Mouse (Mus musculus): ENCODE measurements at regions not wholly inside any gene's neighbourhood (a gene's known extent, or its start where the extent isn't known, plus 50 kb on each side); places are given as distances from the start of the nearest gene placed in this dataset.
"Not testable (repeated sequence)": the region's sequence is repeated elsewhere in the genome, so short reads cannot be mapped to it uniquely, and the experiment has no call there.

- DNase-seq (ENCODE audit: low spot score) = peak; percentile 12
Measured at GRCm38 (mm10) chr13:58663316-58663715, 52.6 kb upstream of the Slc28a3 start.

- no peak for DNase-seq (ENCODE audit: low spot score)
Measured at GRCm38 (mm10) chr13:58668664-58669063, 58.0 kb upstream of the Slc28a3 start.

GRCm38 (mm10) chr13:58670206-58670605, 59.5 kb upstream of the Slc28a3 start:
- no peak for DNase-seq (ENCODE audit: low spot score)

- not testable (repeated sequence) for DNase-seq (ENCODE audit: low spot score)
Measured at GRCm38 (mm10) chr13:58675611-58676010, 64.9 kb upstream of the Slc28a3 start.

GRCm38 (mm10) chr13:58677521-58677920, 66.8 kb upstream of the Slc28a3 start:
- DNase-seq (ENCODE audit: low spot score) = no peak

- DNase-seq (ENCODE audit: low spot score) = no peak
Measured at GRCm38 (mm10) chr13:58679663-58680062, 69.0 kb upstream of the Slc28a3 start.

- DNase-seq (ENCODE audit: low spot score) = no peak
Measured at GRCm38 (mm10) chr13:58686822-58687221, 76.1 kb upstream of the Slc28a3 start.

- no peak for DNase-seq (ENCODE audit: low spot score)
Measured at GRCm38 (mm10) chr13:58687609-58688008, 76.9 kb upstream of the Slc28a3 start.

- no peak for DNase-seq (ENCODE audit: low spot score)
Measured at GRCm38 (mm10) chr13:58688249-58688648, 77.6 kb upstream of the Slc28a3 start.

GRCm38 (mm10) chr13:58694703-58695102, 84.0 kb upstream of the Slc28a3 start:
- no peak for DNase-seq (ENCODE audit: low spot score)

- DNase-seq (ENCODE audit: low spot score) = no peak
Measured at GRCm38 (mm10) chr13:58695964-58696363, 85.3 kb upstream of the Slc28a3 start.

GRCm38 (mm10) chr13:58700021-58700420, 89.3 kb upstream of the Slc28a3 start:
- DNase-seq (ENCODE audit: low spot score) = no peak

GRCm38 (mm10) chr13:58704141-58704540, 93.5 kb upstream of the Slc28a3 start:
- no peak for DNase-seq (ENCODE audit: low spot score)

- DNase-seq (ENCODE audit: low spot score) = no peak
Measured at GRCm38 (mm10) chr13:58716584-58716983, 89.8 kb upstream of the Ntrk2 start.

- peak; percentile 4 for DNase-seq (ENCODE audit: low spot score)
Measured at GRCm38 (mm10) chr13:58730500-58731105, 75.8 kb upstream of the Ntrk2 start.

GRCm38 (mm10) chr13:58732776-58733175, 73.6 kb upstream of the Ntrk2 start:
- DNase-seq (ENCODE audit: low spot score) = peak; percentile 27

- no peak for DNase-seq (ENCODE audit: low spot score)
Measured at GRCm38 (mm10) chr13:58733615-58734014, 72.8 kb upstream of the Ntrk2 start.

- no peak for DNase-seq (ENCODE audit: low spot score)
Measured at GRCm38 (mm10) chr13:58735577-58735976, 70.8 kb upstream of the Ntrk2 start.

- DNase-seq (ENCODE audit: low spot score) = no peak
Measured at GRCm38 (mm10) chr13:58740731-58741130, 65.6 kb upstream of the Ntrk2 start.

GRCm38 (mm10) chr13:58746056-58746455, 60.3 kb upstream of the Ntrk2 start:
- no peak for DNase-seq (ENCODE audit: low spot score)

- no peak for DNase-seq (ENCODE audit: low spot score)
Measured at GRCm38 (mm10) chr13:58747685-58748084, 58.7 kb upstream of the Ntrk2 start.

GRCm38 (mm10) chr13:58756125-58756524, 50.2 kb upstream of the Ntrk2 start:
- DNase-seq (ENCODE audit: low spot score) = peak; percentile 67

All from yolk sac, embryonic 10.5 days (tissue).